Mouse (Mus musculus): ENCODE data around the gene Slc6a19.

- TF ChIP-seq GATA1 (IDR thresholded peaks at IDR 0.05; ENCODE audit: borderline replicate concordance, low read length), result no peak
- TF ChIP-seq FLI1 (IDR thresholded peaks at IDR 0.05; ENCODE audit: low read length), result no peak
Measured at GRCm38 (mm10) chr13:73701161-73701883, 3.3 kb downstream of the Slc6a19 start.

All from megakaryocyte, embryonic 14.5 days (primary cell).